Mouse (Mus musculus) kidney, embryonic 15.5 days (tissue): ENCODE data around the gene Hbq1a. TPM values are rescaled to one million over a fixed set of nuclear protein-coding genes. Genes with fewer than 3 reads are reported as not detected.
A peak's percentile ranks its signal among the peaks of the same experiment; 100 is the strongest.

Source experiments
- ATAC-seq: fragments of 200-750 bp; cut with Nextera tagmentation; replicated peaks from 2 replicates; pipeline ENCODE4 v1.8.0; 2017; ENCODE audit warnings: moderate TSS enrichment; ENCODE audit not compliant: low FRiP score
- H3K27ac ChIP-seq: fragments of 300-500 bp; sonication (generic); 2 replicates; pipeline ENCODE4 v1.5.1; 2015; ENCODE audit warnings: mild to moderate bottlenecking, inconsistent platforms
- H3K27me3 ChIP-seq: fragments of 300-500 bp; sonication (generic); 2 replicates; pipeline ENCODE4 v1.6.1; 2015; ENCODE audit warnings: inconsistent platforms
- H3K36me3 ChIP-seq: fragments of 300-500 bp; sonication (generic); 2 replicates; pipeline ENCODE4 v1.6.1; 2015; ENCODE audit warnings: inconsistent platforms
- H3K4me1 ChIP-seq: fragments of 300-500 bp; sonication (generic); 2 replicates; pipeline ENCODE4 v1.6.1; 2015; ENCODE audit warnings: inconsistent platforms
- H3K4me2 ChIP-seq: fragments of 300-500 bp; sonication (generic); 2 replicates; pipeline ENCODE4 v1.6.1; 2015; ENCODE audit warnings: moderate library complexity, mild to moderate bottlenecking, inconsistent platforms
- H3K4me3 ChIP-seq: fragments of 300-500 bp; sonication (generic); replicated peaks from 2 replicates; pipeline ENCODE4 v1.5.1; 2015; ENCODE audit warnings: mild to moderate bottlenecking, inconsistent platforms
- H3K9ac ChIP-seq: fragments of 300-500 bp; sonication (generic); 2 replicates; pipeline ENCODE4 v1.6.1; 2015; ENCODE audit warnings: mild to moderate bottlenecking, inconsistent platforms
- H3K9me3 ChIP-seq: fragments of 300-500 bp; sonication (generic); replicated peaks from 2 replicates; pipeline ENCODE4 v1.6.1; 2016; ENCODE audit warnings: inconsistent platforms
- WGBS: fragments of 180-500 bp; shearing (Covaris S2); methylation state at CpG from one replicate; pipeline ENCODE4 v1.1.7; 2015; ENCODE audit warnings: mixed read lengths; 5-methylcytosine and 5-hydroxymethylcytosine counted together
- polyA plus RNA-seq: library from polyadenylated mRNA; unstranded; fragments of >200 nt; fragmentation: Nextera tagmentation; extraction: Ambion mirVana; gene quantifications from 2 replicates; pipeline ENCODE4 v1.2.1, GENCODE M21; 2015

The Hbq1a gene
- polyA plus RNA-seq, 1 experiment from 2014 or later, result 0.53 TPM

GRCm38 (mm10) chr11:32303455-32303854 lies 3.6 kb downstream of the Hbq1a start:
- Histone ChIP-seq H3K36me3 (no peaks in the 10 kb centered on the region), H3K4me3 (no peak overlapping the region), H3K4me1 (peaks cover 11% of the 10 kb centered on the region), H3K9ac (no peak overlapping the region), H3K27ac (no peak overlapping the region), H3K4me2 (no peak overlapping the region), H3K27me3 (peaks cover 21% of the 10 kb centered on the region), H3K9me3 (no peaks in the 10 kb centered on the region)
- ATAC-seq, result no peak
- WGBS, result 77% methylated on average over 1 of the region's 1 CpGs

GRCm38 (mm10) chr11:32307006-32307405 lies 7.1 kb downstream of the Hbq1a start:
- Histone ChIP-seq H3K27ac (no peak overlapping the region), H3K27me3 (peaks cover 8% of the 10 kb centered on the region; the same call in 1 of the 2 replicates), H3K4me2 (no peak overlapping the region), H3K9me3 (no peaks in the 10 kb centered on the region), H3K4me1 (peaks cover 28% of the 10 kb centered on the region), H3K9ac (no peak overlapping the region), H3K36me3 (no peaks in the 10 kb centered on the region), H3K4me3 (no peak overlapping the region)
- ATAC-seq, result no peak
- WGBS, result 74% methylated on average over 1 of the region's 1 CpGs

DNA sequence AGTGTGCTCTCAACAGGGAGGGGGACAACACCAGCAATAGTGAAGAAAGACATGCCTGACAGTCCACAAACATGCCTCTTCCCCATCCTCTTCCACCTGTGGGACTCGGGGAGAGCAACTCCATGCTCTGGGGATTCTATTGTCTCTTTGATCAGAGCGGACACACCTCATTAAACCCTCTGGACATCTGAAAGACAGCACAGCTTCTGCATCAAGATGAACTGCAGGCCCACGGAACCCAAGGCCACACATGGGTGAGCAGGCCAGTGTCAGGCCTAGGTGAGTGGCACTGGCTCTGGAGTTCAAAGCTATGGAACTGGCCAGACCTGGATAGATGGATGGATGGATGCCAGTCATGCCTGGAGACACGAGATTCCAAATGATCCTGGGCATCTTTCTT lies 9.6 kb downstream of the Hbq1a start:
- peak; percentile 74 for ATAC-seq

GRCm38 (mm10) chr11:32309928-32310327 lies 10.1 kb downstream of the Hbq1a start:
- no peak overlapping the region for H3K4me3 ChIP-seq
- no peaks in the 10 kb centered on the region for H3K36me3 ChIP-seq
- H3K27ac ChIP-seq, result no peak overlapping the region
- H3K27me3 ChIP-seq, result 0 out of 2 replicates have a peak, but pooled peaks cover 4% of the 10 kb centered on the region
- 0 out of 2 replicates have a peak, but pooled peaks have one; percentile 33 for ATAC-seq
- no peaks in the 10 kb centered on the region for H3K9me3 ChIP-seq
- WGBS, result 72% methylated on average over 3 of the region's 3 CpGs
- no peak overlapping the region for H3K4me2 ChIP-seq
- H3K4me1 ChIP-seq, result peaks cover 28% of the 10 kb centered on the region
- no peak overlapping the region for H3K9ac ChIP-seq

More for the DNA sequence above, 9.6 kb downstream of the Hbq1a start:
- H3K27ac ChIP-seq, result 0 out of 2 replicates have a peak overlapping the region, but pooled peaks have one; percentile 15
- no peaks in the 10 kb centered on the region for H3K36me3 ChIP-seq
- no peak overlapping the region for H3K4me2 ChIP-seq
- H3K4me3 ChIP-seq, result no peak overlapping the region
- H3K4me1 ChIP-seq, result peaks cover 28% of the 10 kb centered on the region
- WGBS, result 37% methylated on average over 4 of the region's 4 CpGs
- H3K9me3 ChIP-seq, result no peaks in the 10 kb centered on the region
- H3K27me3 ChIP-seq, result 0 out of 2 replicates have a peak, but pooled peaks cover 4% of the 10 kb centered on the region
- H3K9ac ChIP-seq, result no peak overlapping the region

DNA sequence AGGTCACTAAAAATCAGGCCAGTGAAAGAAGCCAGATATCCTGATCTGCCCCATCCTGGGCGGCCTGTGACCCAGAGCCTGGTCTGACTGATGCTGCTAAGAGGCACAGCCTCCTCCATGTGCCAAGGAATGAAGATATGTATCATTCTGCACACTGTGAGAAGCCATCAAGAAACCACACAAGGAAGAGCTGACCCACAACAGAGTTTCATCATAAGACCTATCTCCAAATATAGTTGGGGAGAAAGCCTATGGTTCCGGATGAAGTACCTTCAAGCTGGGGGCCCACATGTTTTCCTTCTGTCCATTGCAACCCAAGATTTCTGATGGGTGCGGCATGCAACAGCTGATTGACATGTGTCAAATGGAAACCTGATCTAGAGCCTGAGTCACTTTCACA lies 16.1 kb downstream of the Hbq1a start:
- Histone ChIP-seq H3K4me1 (no peaks in the 10 kb centered on the region), H3K4me2 (no peak overlapping the region), H3K9me3 (no peaks in the 10 kb centered on the region), H3K9ac (no peak overlapping the region), H3K27me3 (0 out of 2 replicates have a peak, but pooled peaks cover 4% of the 10 kb centered on the region), H3K4me3 (no peak overlapping the region), H3K36me3 (no peaks in the 10 kb centered on the region), H3K27ac (no peak overlapping the region)
- WGBS, result 83% methylated on average over 3 of the region's 3 CpGs
- ATAC-seq, result no peak

DNA sequence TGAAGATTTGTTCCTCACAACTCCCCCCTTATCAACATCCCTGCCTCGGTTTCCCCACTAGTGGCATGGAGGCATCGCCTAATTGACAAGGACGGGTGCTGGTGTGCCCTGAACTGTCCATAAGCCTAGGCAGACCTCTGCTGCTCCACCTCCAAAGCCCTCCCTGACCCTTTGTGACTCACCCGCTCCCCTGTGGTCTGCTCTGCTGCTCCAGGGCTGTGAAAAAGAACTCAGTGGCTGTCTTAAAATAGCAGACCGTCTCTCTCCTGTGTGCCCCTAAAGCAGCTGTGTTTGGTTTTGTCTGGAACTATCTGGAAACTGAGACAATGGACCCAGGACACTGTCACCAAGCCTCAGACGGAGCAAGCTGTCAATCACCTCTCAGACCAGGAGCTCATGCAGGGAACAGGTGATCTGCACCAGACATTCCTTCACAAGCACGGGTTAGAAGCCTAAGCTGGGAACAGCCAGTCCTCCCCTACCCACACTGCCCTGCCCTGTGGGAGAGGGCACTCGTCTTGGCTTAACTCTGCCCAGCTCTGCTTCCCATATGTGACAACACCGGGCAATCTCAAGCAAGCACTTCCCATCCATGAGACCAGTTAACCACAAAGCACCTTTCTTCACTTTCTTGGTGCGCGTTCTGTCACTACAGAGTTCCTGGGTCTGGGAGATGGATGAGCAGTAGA lies 20.8 kb downstream of the Hbq1a start:
- peak; percentile 48; the same call in 1 of the 2 replicates for ATAC-seq
- H3K4me3 ChIP-seq, result no peak overlapping the region
- no peaks in the 10 kb centered on the region for H3K9me3 ChIP-seq
- no peak overlapping the region for H3K4me2 ChIP-seq
- no peak overlapping the region for H3K27ac ChIP-seq
- no peaks in the 10 kb centered on the region for H3K27me3 ChIP-seq
- WGBS, result 72% methylated on average over 11 of the region's 11 CpGs
- no peaks in the 10 kb centered on the region for H3K36me3 ChIP-seq
- no peak overlapping the region for H3K9ac ChIP-seq
- peaks cover 8% of the 10 kb centered on the region; the same call in 1 of the 2 replicates for H3K4me1 ChIP-seq

- peak; percentile 46; the same call in 1 of the 2 replicates for ATAC-seq
- H3K9ac ChIP-seq, result no peak overlapping the region
Measured at GRCm38 (mm10) chr11:32321196-32321565, 21.3 kb downstream of the Hbq1a start.

GRCm38 (mm10) chr11:32324609-32325008 lies 24.7 kb downstream of the Hbq1a start:
- Histone ChIP-seq H3K4me1 (peaks cover 8% of the 10 kb centered on the region; the same call in 1 of the 2 replicates), H3K27ac (no peak overlapping the region), H3K36me3 (no peaks in the 10 kb centered on the region), H3K27me3 (0 out of 2 replicates have a peak, but pooled peaks cover 3% of the 10 kb centered on the region), H3K4me2 (peak overlapping the region; percentile 53), H3K4me3 (peak overlapping the region; percentile 26), H3K9ac (no peak overlapping the region), H3K9me3 (no peaks in the 10 kb centered on the region)
- 10% methylated on average over 15 of the region's 15 CpGs for WGBS
- peak; percentile 72 for ATAC-seq

More at GRCm38 (mm10) chr11:32321196-32321565, 21.3 kb downstream of the Hbq1a start:
- H3K36me3 ChIP-seq, result no peaks in the 10 kb centered on the region
- no peak overlapping the region for H3K27ac ChIP-seq
- peaks cover 8% of the 10 kb centered on the region; the same call in 1 of the 2 replicates for H3K4me1 ChIP-seq
- H3K9me3 ChIP-seq, result no peaks in the 10 kb centered on the region
- H3K27me3 ChIP-seq, result no peaks in the 10 kb centered on the region
- 41% methylated on average over 8 of the region's 8 CpGs for WGBS
- no peak overlapping the region for H3K4me2 ChIP-seq
- no peak overlapping the region for H3K4me3 ChIP-seq

DNA sequence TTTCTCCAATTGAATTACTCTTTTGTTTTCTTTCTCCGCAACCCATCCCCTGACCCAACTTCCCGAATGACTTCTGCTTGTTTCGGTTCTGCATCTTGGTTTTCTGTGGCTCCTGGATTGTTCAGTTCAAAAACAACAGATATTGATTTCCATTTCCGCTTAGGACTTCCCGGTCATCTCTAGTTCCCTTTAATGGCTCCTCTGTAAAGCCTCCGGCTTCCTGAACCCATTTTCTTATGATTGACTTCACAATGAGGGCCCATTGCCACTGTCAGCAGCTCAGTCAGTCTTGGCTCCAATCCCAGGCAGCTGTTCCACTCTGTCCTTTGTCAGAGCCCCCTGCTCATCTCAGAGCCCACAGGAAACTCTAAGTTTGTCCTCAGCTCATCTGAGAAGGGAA lies 31.2 kb downstream of the Hbq1a start:
- peak; percentile 56; the same call in 1 of the 2 replicates for ATAC-seq

GRCm38 (mm10) chr11:32331861-32332260 lies 32.0 kb downstream of the Hbq1a start:
- Histone ChIP-seq H3K9me3 (no peaks in the 10 kb centered on the region), H3K4me2 (no peak overlapping the region), H3K4me1 (peaks cover 12% of the 10 kb centered on the region), H3K27ac (no peak overlapping the region), H3K4me3 (no peak overlapping the region), H3K36me3 (no peaks in the 10 kb centered on the region), H3K9ac (no peak overlapping the region), H3K27me3 (peaks cover 3% of the 10 kb centered on the region; the same call in 1 of the 2 replicates)
- no peak for ATAC-seq
- WGBS, result 59% methylated on average over 5 of the region's 5 CpGs

More for the DNA sequence above, 31.2 kb downstream of the Hbq1a start:
- H3K9ac ChIP-seq, result no peak overlapping the region
- H3K4me3 ChIP-seq, result no peak overlapping the region
- no peaks in the 10 kb centered on the region for H3K36me3 ChIP-seq
- 25% methylated on average over 6 of the region's 6 CpGs for WGBS
- H3K4me1 ChIP-seq, result peaks cover 12% of the 10 kb centered on the region
- H3K27ac ChIP-seq, result peak overlapping the region; percentile 71; the same call in 1 of the 2 replicates
- H3K9me3 ChIP-seq, result no peaks in the 10 kb centered on the region
- H3K4me2 ChIP-seq, result no peak overlapping the region
- peaks cover 3% of the 10 kb centered on the region; the same call in 1 of the 2 replicates for H3K27me3 ChIP-seq

GRCm38 (mm10) chr11:32333235-32333634 lies 33.4 kb downstream of the Hbq1a start:
- H3K4me1 ChIP-seq, result peaks cover 12% of the 10 kb centered on the region
- no peak for ATAC-seq
- no peak overlapping the region for H3K4me3 ChIP-seq
- H3K27ac ChIP-seq, result no peak overlapping the region
- no peaks in the 10 kb centered on the region for H3K9me3 ChIP-seq
- no peaks in the 10 kb centered on the region; the same call in 1 of the 2 replicates for H3K27me3 ChIP-seq
- no peak overlapping the region for H3K9ac ChIP-seq
- 75% methylated on average over 2 of the region's 2 CpGs for WGBS
- no peak overlapping the region for H3K4me2 ChIP-seq
- no peaks in the 10 kb centered on the region for H3K36me3 ChIP-seq

DNA sequence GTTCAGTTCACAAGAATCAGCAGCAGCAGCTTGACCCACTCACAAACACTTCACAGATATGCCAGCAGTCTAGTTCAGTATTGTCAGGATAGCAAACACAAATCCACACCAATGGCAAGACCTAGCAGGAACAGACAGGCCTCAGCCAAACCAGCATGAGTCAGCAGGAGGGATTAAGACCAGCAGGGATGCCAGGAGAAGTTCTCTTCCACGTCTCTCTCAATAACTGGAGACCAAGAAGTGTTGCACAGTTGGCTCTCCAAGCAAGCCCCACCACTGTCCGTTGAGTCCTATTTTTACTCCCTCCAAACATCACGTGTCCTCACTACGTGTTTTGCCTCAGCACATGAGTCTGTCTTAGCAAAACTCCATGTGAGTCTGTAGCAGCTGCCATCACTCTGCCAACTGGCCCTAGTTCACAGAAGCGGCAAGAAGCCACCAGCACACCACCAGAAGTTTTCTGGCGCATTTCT lies 36.6 kb downstream of the Hbq1a start:
- Histone ChIP-seq H3K9ac (no peak overlapping the region), H3K4me1 (peaks cover 27% of the 10 kb centered on the region), H3K4me2 (no peak overlapping the region), H3K27ac (no peak overlapping the region), H3K9me3 (no peaks in the 10 kb centered on the region), H3K36me3 (no peaks in the 10 kb centered on the region), H3K4me3 (no peak overlapping the region), H3K27me3 (no peaks in the 10 kb centered on the region; the same call in 1 of the 2 replicates)
- ATAC-seq, result no peak
- WGBS, result 88% methylated on average over 6 of the region's 6 CpGs
